Mouse (Mus musculus) gastrocnemius, adult 8-10 months (tissue): ENCODE measurements around the gene Pigk. TPM values are rescaled to one million over a fixed set of nuclear protein-coding genes. Genes with fewer than 3 reads are reported as not detected.
"Not testable (repeated sequence)": the region's sequence is repeated elsewhere in the genome, so short reads cannot be mapped to it uniquely, and the experiment has no call there.

Experiments
- DNase-seq, 2 experiments: peaks; one replicate each; pipeline ENCODE4 v3.0.0; 2022; ENCODE audit warnings: low spot score in 2 of 2
- total RNA-seq, 4 experiments: library from RNA; stranded (reverse); gene quantifications; 2 replicates each; pipeline ENCODE4 v1.2.4; 2022

Gene Pigk
- total RNA-seq, 4 experiments from 2014 or later = 16.3 to 18.2 (median 17.7) TPM

- DNase-seq = no peak
Measured at GRCm38 (mm10) chr3:152764516-152765312, 50.8 kb downstream of the Pigk start.

GRCm38 (mm10) chr3:152767485-152767884, 53.6 kb downstream of the Pigk start:
- DNase-seq = no peak

- no peak for DNase-seq
Measured at GRCm38 (mm10) chr3:152770056-152770455, 56.2 kb downstream of the Pigk start.

GRCm38 (mm10) chr3:152776363-152776762, 62.5 kb downstream of the Pigk start:
- DNase-seq = no peak

GRCm38 (mm10) chr3:152776872-152777540, 63.1 kb downstream of the Pigk start:
- no peak for DNase-seq

GRCm38 (mm10) chr3:152779819-152780218, 65.9 kb downstream of the Pigk start:
- DNase-seq = no peak

- DNase-seq = peak; percentile 13 to 33
Measured at GRCm38 (mm10) chr3:152783792-152784191, 69.9 kb downstream of the Pigk start.

- not testable (repeated sequence) for DNase-seq
Measured at GRCm38 (mm10) chr3:152784353-152784752, 70.5 kb downstream of the Pigk start.

- not testable (repeated sequence) for DNase-seq
Measured at GRCm38 (mm10) chr3:152788301-152788953, 74.5 kb downstream of the Pigk start.

- DNase-seq = no peak
Measured at GRCm38 (mm10) chr3:152792601-152793000, 78.7 kb downstream of the Pigk start.

- no peak for DNase-seq
Measured at GRCm38 (mm10) chr3:152793006-152793405, 79.1 kb downstream of the Pigk start.

GRCm38 (mm10) chr3:152796216-152796615, 82.3 kb downstream of the Pigk start:
- DNase-seq = no peak

GRCm38 (mm10) chr3:152797354-152797753, 83.5 kb downstream of the Pigk start:
- no peak for DNase-seq

GRCm38 (mm10) chr3:152799738-152800431, 86.0 kb downstream of the Pigk start:
- DNase-seq = no peak

- no peak for DNase-seq
Measured at GRCm38 (mm10) chr3:152813905-152814304, 100.0 kb downstream of the Pigk start.

- no peak for DNase-seq
Measured at GRCm38 (mm10) chr3:152815110-152815509, 101.2 kb downstream of the Pigk start.

- DNase-seq = no peak
Measured at GRCm38 (mm10) chr3:152820406-152820805, 106.5 kb downstream of the Pigk start.

- peak in 1 of 2 experiments; percentile 7 for DNase-seq
Measured at GRCm38 (mm10) chr3:152821202-152821601, 107.3 kb downstream of the Pigk start.

GRCm38 (mm10) chr3:152831377-152831776, 117.5 kb downstream of the Pigk start:
- DNase-seq = no peak

- no peak for DNase-seq
Measured at GRCm38 (mm10) chr3:152831974-152832373, 118.1 kb downstream of the Pigk start.

GRCm38 (mm10) chr3:152832436-152832835, 118.5 kb downstream of the Pigk start:
- no peak for DNase-seq

- DNase-seq = no peak
Measured at GRCm38 (mm10) chr3:152837407-152837806, 123.5 kb downstream of the Pigk start.
